ENCODE assay signal across 14 mouse cellular contexts in the genomic region with DNA sequence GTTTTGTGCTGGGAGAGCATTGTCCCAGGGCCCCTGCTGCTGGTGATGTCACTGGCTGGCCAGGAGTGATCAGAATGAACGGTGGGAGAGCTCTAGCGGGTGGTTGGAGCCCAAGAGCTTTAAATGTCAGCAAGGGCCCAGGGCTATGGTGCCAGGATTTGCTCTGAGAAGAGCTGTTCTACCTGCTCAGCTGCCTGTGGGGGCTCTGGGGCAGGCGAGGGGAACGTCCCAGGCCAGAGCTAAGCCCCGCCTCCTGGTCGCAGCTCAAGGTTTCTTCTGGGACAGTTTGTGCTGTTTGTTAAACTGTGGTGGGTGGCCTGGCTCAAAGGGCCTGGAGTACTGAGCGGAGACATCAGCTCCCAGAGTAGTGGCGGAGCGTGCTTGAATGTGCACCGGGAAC. TPM values are rescaled to one million over a fixed set of nuclear protein-coding genes. Genes with fewer than 3 reads are reported as not detected.
A peak's percentile ranks its signal among the peaks of the same experiment; 100 is the strongest.
DNase-seq lines count a peak whose midpoint lies in the region; ATAC-seq and TF ChIP-seq lines count a peak whose summit lies in the region.
"Had no signal": no experiment of that assay in that cellular context is flagged by ENCODE, and none has a peak within 500 bp of the region (broad histone marks: within the 10 kb centered on the region; RNA-seq: fewer than 3 reads in every experiment).

No protein-coding gene starts in this region.

- 14% methylated on average over 10 of the region's 10 CpGs for WGBS in kidney, embryonic 15.5 days
- 23% methylated on average over 10 of the region's 10 CpGs for WGBS in limb, embryonic 10.5 days

- peak overlapping the region; percentile 75 for H3K27ac ChIP-seq in kidney, embryonic 15.5 days
- peak overlapping the region; percentile 82 for H3K27ac ChIP-seq in limb, embryonic 10.5 days
- H3K27ac ChIP-seq in layer of hippocampus, adult 2 months, result no peak overlapping the region
- H3K27ac ChIP-seq: liver, embryonic 13.5 days had no signal

- H3K9me3 ChIP-seq in kidney, embryonic 15.5 days (replicated peaks), result no peaks in the 10 kb centered on the region
- no peaks in the 10 kb centered on the region for H3K9me3 ChIP-seq in limb, embryonic 10.5 days (replicated peaks)
- H3K9me3 ChIP-seq: G1E; liver, embryonic 13.5 days had no signal

- no peaks in the 10 kb centered on the region for H3K36me3 ChIP-seq in kidney, embryonic 15.5 days
- H3K36me3 ChIP-seq in limb, embryonic 10.5 days, result no peaks in the 10 kb centered on the region
- H3K36me3 ChIP-seq: G1E; liver, embryonic 13.5 days had no signal

- no peaks in the 10 kb centered on the region for H3K27me3 ChIP-seq in kidney, embryonic 15.5 days
- H3K27me3 ChIP-seq in limb, embryonic 10.5 days (ENCODE audit: low read depth, poor library complexity, severe bottlenecking), result peaks cover 4% of the 10 kb centered on the region; the same call in 1 of the 2 replicates

- peaks cover 25% of the 10 kb centered on the region for H3K4me1 ChIP-seq in kidney, embryonic 15.5 days
- H3K4me1 ChIP-seq in limb, embryonic 10.5 days, result peaks cover 38% of the 10 kb centered on the region

- no peak for DNase-seq in kidney, adult 11 months
- peak; percentile 57 for DNase-seq in retina, postnatal 1 day
- DNase-seq in retina, embryonic 14.5 days (ENCODE audit: low spot score), result no peak
- no peak for DNase-seq in limb, embryonic 10.5 days (ENCODE audit: low spot score)
- no peak for DNase-seq in layer of hippocampus, adult 2 months (ENCODE audit: low spot score in 2 of 2)
- DNase-seq: adrenal gland, adult 2 months; cerebellum, adult 11 months; gastrocnemius, postnatal 36 days; heart, postnatal 14 days; liver, embryonic 13.5 days; thymus, postnatal 36 days had no signal

- no peak overlapping the region for H3K9ac ChIP-seq in kidney, embryonic 15.5 days
- H3K9ac ChIP-seq: liver, embryonic 13.5 days had no signal

- peak; percentile 58; the same call in 1 of the 2 replicates for ATAC-seq in kidney, embryonic 15.5 days (replicated peaks; ENCODE audit: low FRiP score)
- no peak for ATAC-seq in megakaryocyte progenitor cell, adult 5-6 weeks (replicated peaks; ENCODE audit: poor library complexity)

- TF ChIP-seq CTCF in layer of hippocampus, adult 2 months (conservative IDR thresholded peaks at IDR 0.05), result no peak

- 0 out of 2 replicates have a peak overlapping the region, but pooled peaks have one; percentile 5 for H3K4me3 ChIP-seq in kidney, embryonic 15.5 days (replicated peaks)
- no peak overlapping the region for H3K4me3 ChIP-seq in limb, embryonic 10.5 days
- H3K4me3 ChIP-seq in layer of hippocampus, adult 2 months, result no peak overlapping the region
- H3K4me3 ChIP-seq: liver, embryonic 13.5 days had no signal

- H3K4me2 ChIP-seq in kidney, embryonic 15.5 days, result peak overlapping the region; percentile 44
- H3K4me2 ChIP-seq: liver, embryonic 13.5 days had no signal

RNA-seq across cellular contexts. Expression of a gene that starts 3.3 kb away (rescaled TPM):
- 0.16 and 1.4 TPM in 2 replicates for polyA plus RNA-seq in kidney, embryonic 15.5 days (2015; fragmentation: Nextera tagmentation; extraction: Ambion mirVana)
- polyA plus RNA-seq in limb, embryonic 10.5 days (2016; fragmentation: Nextera tagmentation; extraction: Ambion mirVana), result 0.26 TPM in 1 of 2 replicates, not detected in the other
- not detected in 2 replicates for total RNA-seq in megakaryocyte progenitor cell, adult 5-6 weeks (2015)
- not detected in 2 replicates for total RNA-seq in megakaryocyte progenitor cell, adult 5-6 weeks (2017)
- total RNA-seq in layer of hippocampus, adult 2 months (2021), result under 1 TPM; 0.59 to 0.61 TPM
- total RNA-seq: G1E; gastrocnemius, postnatal 36 days; heart, postnatal 14 days had no signal
- polyA plus RNA-seq: liver, embryonic 13.5 days had no signal
